Mouse (Mus musculus): ENCODE measurements at regions not wholly inside any gene's neighbourhood (a gene's known extent, or its start where the extent isn't known, plus 50 kb on each side); places are given as distances from the start of the nearest gene placed in this dataset.

- WGBS, result 69% methylated on average over 5 of the region's 5 CpGs
- Histone ChIP-seq H3K4me3 (no peak overlapping the region), H3K27ac (replicated peaks) (no peak overlapping the region), H3K36me3 (replicated peaks) (no peaks in the 10 kb centered on the region), H3K9me3 (no peaks in the 10 kb centered on the region), H3K4me1 (peaks cover 7% of the 10 kb centered on the region; the same call in 1 of the 2 replicates), H3K27me3 (replicated peaks; ENCODE audit: low read depth, poor library complexity, severe bottlenecking) (no peaks in the 10 kb centered on the region; the same call in 1 of the 2 replicates)
- peak; percentile 48 for DNase-seq (ENCODE audit: low spot score)
Observed at GRCm38 (mm10) chr13:52255697-52256096, 275.4 kb downstream of the Diras2 start.

DNA sequence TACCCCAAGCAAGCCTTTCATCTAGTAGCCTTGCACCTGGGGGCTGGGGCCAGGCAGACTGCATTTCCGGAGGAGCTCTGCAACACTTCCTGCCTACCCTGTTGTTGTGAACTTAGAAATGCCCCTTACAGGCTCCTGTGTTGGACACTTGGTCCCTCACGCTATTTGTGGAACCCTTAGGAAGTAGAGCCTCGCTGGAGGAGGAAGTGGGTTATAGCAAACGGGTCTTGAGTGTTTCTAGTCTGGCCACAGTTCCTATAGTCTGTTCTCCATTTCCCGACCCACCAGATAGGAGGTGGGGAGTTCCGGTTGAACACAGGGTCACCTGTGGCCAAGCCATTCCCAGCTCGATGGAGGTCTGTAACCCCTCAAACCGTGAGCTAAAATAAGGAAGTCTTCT, 272.7 kb downstream of the Diras2 start:
- 87% methylated on average over 8 of the region's 8 CpGs for WGBS
- Histone ChIP-seq H3K4me1 (peaks cover 7% of the 10 kb centered on the region; the same call in 1 of the 2 replicates), H3K9me3 (no peaks in the 10 kb centered on the region), H3K27me3 (replicated peaks; ENCODE audit: low read depth, poor library complexity, severe bottlenecking) (no peaks in the 10 kb centered on the region), H3K27ac (replicated peaks) (no peak overlapping the region), H3K4me3 (no peak overlapping the region), H3K36me3 (replicated peaks) (no peaks in the 10 kb centered on the region)
- DNase-seq (ENCODE audit: low spot score), result no peak

DNA sequence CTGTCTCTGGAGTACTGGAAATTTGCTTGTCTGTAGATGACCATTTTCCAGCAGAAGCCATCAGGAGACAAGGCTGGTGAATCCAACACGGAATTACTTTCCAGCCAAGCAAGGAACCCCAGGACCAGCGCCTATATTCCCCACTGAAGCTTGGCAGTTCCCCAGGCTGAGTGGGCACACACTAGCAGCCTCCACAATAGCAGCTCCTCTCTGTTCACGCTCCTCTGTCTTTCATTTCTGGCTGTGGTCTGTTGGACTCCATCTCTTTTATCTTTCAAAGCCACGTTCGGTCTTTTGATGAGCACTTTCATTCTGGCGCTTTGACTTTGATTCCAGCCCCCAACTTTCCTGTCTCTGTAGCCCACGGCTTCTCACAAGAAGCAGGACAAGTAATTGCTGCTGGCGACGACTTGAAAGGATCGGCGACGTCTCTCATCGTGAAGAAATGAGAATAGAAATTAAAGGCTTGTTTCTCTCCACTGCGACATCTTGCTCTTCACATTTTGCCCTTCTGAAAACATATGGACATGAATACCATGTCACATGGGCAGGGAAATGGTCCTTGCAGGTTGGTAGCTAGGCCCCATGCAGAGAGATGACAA, 268.0 kb downstream of the Diras2 start:
- Histone ChIP-seq H3K9me3 (no peaks in the 10 kb centered on the region), H3K4me1 (no peaks in the 10 kb centered on the region), H3K27ac (replicated peaks) (no peak overlapping the region), H3K27me3 (replicated peaks; ENCODE audit: low read depth, poor library complexity, severe bottlenecking) (no peaks in the 10 kb centered on the region), H3K4me3 (no peak overlapping the region), H3K36me3 (replicated peaks) (no peaks in the 10 kb centered on the region)
- DNase-seq (ENCODE audit: low spot score), result no peak
- 91% methylated on average over 14 of the region's 14 CpGs for WGBS

- no peaks in the 10 kb centered on the region for H3K36me3 ChIP-seq (replicated peaks)
- H3K9me3 ChIP-seq, result no peaks in the 10 kb centered on the region
- no peak overlapping the region for H3K27ac ChIP-seq (replicated peaks)
- 83% methylated on average over 6 of the region's 6 CpGs for WGBS
- no peak for DNase-seq (ENCODE audit: low spot score)
- no peaks in the 10 kb centered on the region for H3K27me3 ChIP-seq (replicated peaks; ENCODE audit: low read depth, poor library complexity, severe bottlenecking)
- H3K4me3 ChIP-seq, result no peak overlapping the region
- H3K4me1 ChIP-seq, result peaks cover 2% of the 10 kb centered on the region; the same call in 1 of the 2 replicates
Observed at GRCm38 (mm10) chr13:52268279-52268678, 262.8 kb downstream of the Diras2 start.

- 88% methylated on average over 19 of the region's 19 CpGs for WGBS
- H3K27me3 ChIP-seq (replicated peaks; ENCODE audit: low read depth, poor library complexity, severe bottlenecking), result peaks cover 3% of the 10 kb centered on the region; the same call in 1 of the 2 replicates
- peaks cover 7% of the 10 kb centered on the region for H3K4me1 ChIP-seq
- no peak overlapping the region for H3K27ac ChIP-seq (replicated peaks)
- H3K36me3 ChIP-seq (replicated peaks), result no peaks in the 10 kb centered on the region
- H3K9me3 ChIP-seq, result no peaks in the 10 kb centered on the region
- DNase-seq (ENCODE audit: low spot score), result no peak
- H3K4me3 ChIP-seq, result no peak overlapping the region
Observed at GRCm38 (mm10) chr13:52273502-52274246, 257.4 kb downstream of the Diras2 start.

GRCm38 (mm10) chr13:52275196-52275595, 255.9 kb downstream of the Diras2 start:
- WGBS, result 77% methylated on average over 5 of the region's 5 CpGs

GRCm38 (mm10) chr13:52275675-52276074, 255.4 kb downstream of the Diras2 start:
- peaks cover 3% of the 10 kb centered on the region; the same call in 1 of the 2 replicates for H3K27me3 ChIP-seq (replicated peaks; ENCODE audit: low read depth, poor library complexity, severe bottlenecking)
- H3K36me3 ChIP-seq (replicated peaks), result no peaks in the 10 kb centered on the region
- peak overlapping the region; percentile 32; the same call in 1 of the 2 replicates for H3K4me3 ChIP-seq
- 14% methylated on average over 8 of the region's 8 CpGs for WGBS
- H3K9me3 ChIP-seq, result no peaks in the 10 kb centered on the region
- DNase-seq (ENCODE audit: low spot score), result peak; percentile 63
- no peak overlapping the region; the same call in 1 of the 2 replicates for H3K27ac ChIP-seq (replicated peaks)
- peaks cover 5% of the 10 kb centered on the region; the same call in 1 of the 2 replicates for H3K4me1 ChIP-seq

More at GRCm38 (mm10) chr13:52275196-52275595, 255.9 kb downstream of the Diras2 start:
- H3K4me3 ChIP-seq, result no peak overlapping the region
- DNase-seq (ENCODE audit: low spot score), result no peak
- no peaks in the 10 kb centered on the region for H3K36me3 ChIP-seq (replicated peaks)
- peaks cover 5% of the 10 kb centered on the region; the same call in 1 of the 2 replicates for H3K4me1 ChIP-seq
- H3K27ac ChIP-seq (replicated peaks), result no peak overlapping the region
- H3K27me3 ChIP-seq (replicated peaks; ENCODE audit: low read depth, poor library complexity, severe bottlenecking), result peaks cover 3% of the 10 kb centered on the region; the same call in 1 of the 2 replicates
- H3K9me3 ChIP-seq, result no peaks in the 10 kb centered on the region

- H3K36me3 ChIP-seq (replicated peaks), result no peaks in the 10 kb centered on the region
- no peak overlapping the region for H3K4me3 ChIP-seq
- 84% methylated on average over 3 of the region's 3 CpGs for WGBS
- no peak overlapping the region for H3K27ac ChIP-seq (replicated peaks)
- no peaks in the 10 kb centered on the region for H3K9me3 ChIP-seq
- peaks cover 5% of the 10 kb centered on the region; the same call in 1 of the 2 replicates for H3K4me1 ChIP-seq
- H3K27me3 ChIP-seq (replicated peaks; ENCODE audit: low read depth, poor library complexity, severe bottlenecking), result peaks cover 3% of the 10 kb centered on the region; the same call in 1 of the 2 replicates
- DNase-seq (ENCODE audit: low spot score), result no peak
Observed at GRCm38 (mm10) chr13:52277195-52277594, 253.9 kb downstream of the Diras2 start.

- WGBS, result 77% methylated on average over 1 of the region's 1 CpGs
- no peak overlapping the region for H3K4me3 ChIP-seq
- H3K9me3 ChIP-seq, result no peaks in the 10 kb centered on the region
- H3K27ac ChIP-seq (replicated peaks), result no peak overlapping the region
- no peak for DNase-seq (ENCODE audit: low spot score)
- peaks cover 3% of the 10 kb centered on the region; the same call in 1 of the 2 replicates for H3K27me3 ChIP-seq (replicated peaks; ENCODE audit: low read depth, poor library complexity, severe bottlenecking)
- peaks cover 5% of the 10 kb centered on the region; the same call in 1 of the 2 replicates for H3K4me1 ChIP-seq
- no peaks in the 10 kb centered on the region for H3K36me3 ChIP-seq (replicated peaks)
Observed at GRCm38 (mm10) chr13:52278831-52279230, 252.2 kb downstream of the Diras2 start.

DNA sequence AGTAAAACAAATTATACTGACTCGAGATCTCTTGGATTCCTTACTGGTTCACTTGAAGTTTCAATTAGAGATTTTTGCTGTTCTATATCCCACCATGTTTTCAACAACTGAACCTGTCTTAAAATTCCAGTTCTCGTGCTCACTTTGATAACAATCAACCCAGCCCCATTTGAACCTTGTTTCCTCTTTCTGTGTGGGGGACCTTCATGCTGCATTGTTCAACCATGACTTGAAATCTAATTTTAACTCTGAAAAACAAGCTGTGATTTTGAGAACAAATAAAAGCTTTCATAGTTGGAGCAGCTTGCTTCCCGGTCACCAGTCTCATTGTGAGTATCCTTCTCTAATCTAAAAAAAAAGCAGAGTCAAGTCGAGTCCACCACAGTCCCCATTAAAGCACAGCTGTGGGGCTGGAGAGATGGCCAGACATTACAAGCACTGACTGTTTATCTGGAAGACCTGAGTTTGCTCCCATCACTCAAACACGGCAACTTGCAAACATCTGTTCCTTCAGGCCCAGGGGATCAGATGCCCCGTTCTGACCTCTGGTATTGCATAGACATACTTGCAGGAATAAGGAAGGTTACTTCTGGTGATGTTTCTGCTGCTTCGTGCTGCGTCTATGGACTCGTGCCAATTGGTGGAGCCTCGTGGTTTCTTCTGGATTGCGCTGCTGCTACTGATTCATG, 251.7 kb downstream of the Diras2 start:
- Histone ChIP-seq H3K27ac (replicated peaks) (no peak overlapping the region), H3K9me3 (no peaks in the 10 kb centered on the region), H3K27me3 (replicated peaks; ENCODE audit: low read depth, poor library complexity, severe bottlenecking) (peaks cover 3% of the 10 kb centered on the region; the same call in 1 of the 2 replicates), H3K36me3 (replicated peaks) (no peaks in the 10 kb centered on the region), H3K4me1 (peaks cover 8% of the 10 kb centered on the region), H3K4me3 (no peak overlapping the region)
- 66% methylated on average over 11 of the region's 11 CpGs for WGBS
- DNase-seq (ENCODE audit: low spot score), result no peak

DNA sequence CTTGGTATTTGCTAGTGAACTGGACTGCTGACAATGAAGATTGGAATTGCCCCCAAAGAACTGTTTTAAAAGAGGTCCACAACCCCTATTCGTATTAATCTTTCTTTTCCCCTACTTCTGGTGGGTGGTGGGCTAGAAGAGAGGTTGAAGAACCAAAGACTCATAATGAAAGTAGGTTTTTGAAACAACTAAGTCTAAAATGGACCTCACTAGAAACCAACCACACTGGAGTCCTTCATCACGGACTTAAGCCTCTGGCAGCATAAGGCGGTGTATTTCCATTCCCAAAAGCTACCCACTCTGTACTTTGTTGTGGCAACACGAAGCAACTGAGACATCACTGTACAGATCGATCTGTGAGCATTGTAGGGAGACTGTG, 251.1 kb downstream of the Diras2 start:
- H3K36me3 ChIP-seq (replicated peaks), result no peaks in the 10 kb centered on the region
- H3K4me3 ChIP-seq, result no peak overlapping the region
- no peak for DNase-seq (ENCODE audit: low spot score)
- 87% methylated on average over 5 of the region's 5 CpGs for WGBS
- H3K4me1 ChIP-seq, result peaks cover 8% of the 10 kb centered on the region
- H3K9me3 ChIP-seq, result no peaks in the 10 kb centered on the region
- peaks cover 3% of the 10 kb centered on the region; the same call in 1 of the 2 replicates for H3K27me3 ChIP-seq (replicated peaks; ENCODE audit: low read depth, poor library complexity, severe bottlenecking)
- no peak overlapping the region for H3K27ac ChIP-seq (replicated peaks)

GRCm38 (mm10) chr13:52281271-52281670, 249.8 kb downstream of the Diras2 start:
- Histone ChIP-seq H3K27ac (replicated peaks) (no peak overlapping the region), H3K4me3 (no peak overlapping the region), H3K36me3 (replicated peaks) (no peaks in the 10 kb centered on the region), H3K4me1 (peaks cover 3% of the 10 kb centered on the region), H3K9me3 (no peaks in the 10 kb centered on the region), H3K27me3 (replicated peaks; ENCODE audit: low read depth, poor library complexity, severe bottlenecking) (0 out of 2 replicates have a peak, but pooled peaks cover under 1% of the 10 kb centered on the region)
- no peak for DNase-seq (ENCODE audit: low spot score)
- 75% methylated on average over 2 of the region's 2 CpGs for WGBS
